Mouse (Mus musculus) CH12.LX (cell line): Measurements from ENCODE around the gene Macf1. TPM values are rescaled to one million over a fixed set of nuclear protein-coding genes. Genes with fewer than 3 reads are reported as not detected.

Experiments used
- DNase-seq: peaks from one replicate; pipeline ENCODE4 v3.0.0-alpha.2; 2013; ENCODE audit errors: extremely low read depth
- H3K27ac ChIP-seq: 2 replicates; pipeline ENCODE4 v1.5.1; 2012; ENCODE audit warnings: low read depth, mild to moderate bottlenecking, control low read depth, moderate library complexity; ENCODE audit not compliant: insufficient read depth
- H3K27me3 ChIP-seq: replicated peaks from 2 replicates; pipeline ENCODE3; 2012; ENCODE audit warnings: inconsistent platforms
- H3K36me3 ChIP-seq, 2 experiments: replicated peaks in 1 of 2; 2 replicates each; pipeline versions ENCODE3 to v1.6.1; 2012; ENCODE audit warnings: inconsistent platforms in 1 of 2, low read length in 1 of 2, mild to moderate bottlenecking in 1 of 2, mixed read lengths in 1 of 2, moderate library complexity in 1 of 2; ENCODE audit not compliant: control insufficient read depth in 1 of 2, insufficient read depth in 1 of 2
- H3K4me1 ChIP-seq, 2 experiments: 2 replicates each; pipeline ENCODE4 v1.6.1; 2012; ENCODE audit warnings: inconsistent platforms in 1 of 2, moderate library complexity in 1 of 2; ENCODE audit not compliant: insufficient read depth in 2 of 2, control insufficient read depth in 1 of 2
- H3K4me2 ChIP-seq: 2 replicates; pipeline ENCODE4 v1.6.1; 2012; ENCODE audit warnings: low read depth, mild to moderate bottlenecking, control low read depth; ENCODE audit not compliant: poor library complexity, insufficient read depth, severe bottlenecking
- H3K4me3 ChIP-seq, 3 experiments: fragments of 150-350 bp in 1 of 3; sonication (generic) in 1 of 3; replicated peaks in 1 of 3; 2 replicates each; pipeline versions ENCODE3 to v1.5.1; 2011 to 2012; ENCODE audit warnings: low read depth in 2 of 3, low read length in 2 of 3, mild to moderate bottlenecking in 2 of 3, moderate library complexity in 2 of 3, control low read depth in 1 of 3, improper control_type of control experiment in 1 of 3, inconsistent platforms in 1 of 3, mixed read lengths in 1 of 3; ENCODE audit not compliant: poor library complexity in 1 of 3
- H3K79me2 ChIP-seq: replicated peaks from 2 replicates; pipeline ENCODE4 v1.6.1; 2012; ENCODE audit warnings: mild to moderate bottlenecking, moderate library complexity; ENCODE audit not compliant: control insufficient read depth, poor library complexity, insufficient read depth, severe bottlenecking; ENCODE audit errors: extremely low read depth
- H3K9ac ChIP-seq: 2 replicates; pipeline ENCODE4 v1.6.1; 2012; ENCODE audit warnings: low read depth, mild to moderate bottlenecking, control low read depth, moderate library complexity; ENCODE audit not compliant: insufficient read depth
- H3K9me3 ChIP-seq: replicated peaks from 2 replicates; pipeline ENCODE3; 2012; ENCODE audit warnings: low read length, inconsistent platforms, mixed read lengths
- BHLHE40 ChIP-seq: IDR thresholded peaks from 2 replicates; pipeline ENCODE4 v1.6.1; 2011; ENCODE audit warnings: mild to moderate bottlenecking, low read depth, low read length, improper control_type of control experiment
- CHD1 ChIP-seq: IDR thresholded peaks from 2 replicates; pipeline ENCODE4 v1.6.1; 2012; ENCODE audit warnings: low read depth, low read length, improper control_type of control experiment, inconsistent platforms
- CTCF ChIP-seq, 2 experiments: IDR thresholded peaks in 1 of 2; conservative IDR thresholded peaks in 1 of 2; 2 replicates each; pipeline ENCODE4 v1.5.1; 2011 to 2012; ENCODE audit warnings: low read depth in 2 of 2, low read length in 2 of 2, improper control_type of control experiment in 1 of 2, inconsistent platforms in 1 of 2, mild to moderate bottlenecking in 1 of 2, moderate library complexity in 1 of 2
- E2F4 ChIP-seq: IDR thresholded peaks from 2 replicates; pipeline ENCODE4 v1.6.1; 2011; ENCODE audit warnings: low read depth, low read length, improper control_type of control experiment; ENCODE audit not compliant: insufficient replicate concordance
- ETS1 ChIP-seq: conservative IDR thresholded peaks from 2 replicates; pipeline ENCODE4 v1.6.1; 2012; ENCODE audit warnings: low read depth, mild to moderate bottlenecking, inconsistent platforms, low read length, improper control_type of control experiment, moderate library complexity
- JUN ChIP-seq: IDR thresholded peaks from 2 replicates; pipeline ENCODE4 v1.6.1; 2011; ENCODE audit warnings: low read depth, mild to moderate bottlenecking, low read length, improper control_type of control experiment, moderate library complexity; ENCODE audit not compliant: insufficient read depth
- MAFK ChIP-seq: IDR thresholded peaks from 2 replicates; pipeline ENCODE4 v1.6.1; 2011; ENCODE audit warnings: low read length, improper control_type of control experiment; ENCODE audit not compliant: insufficient replicate concordance
- MAX ChIP-seq: IDR thresholded peaks from 2 replicates; pipeline ENCODE4 v1.6.1; 2011; ENCODE audit warnings: low read length, improper control_type of control experiment
- MAZ ChIP-seq: IDR thresholded peaks from 2 replicates; pipeline ENCODE4 v1.6.1; 2012; ENCODE audit warnings: low read depth, mild to moderate bottlenecking, inconsistent platforms, low read length, improper control_type of control experiment, moderate library complexity
- MEF2A ChIP-seq: IDR thresholded peaks from 2 replicates; pipeline ENCODE4 v1.6.1; 2014; ENCODE audit warnings: low read depth, mild to moderate bottlenecking, inconsistent platforms, low read length, improper control_type of control experiment, borderline replicate concordance
- MYC ChIP-seq: IDR thresholded peaks from 2 replicates; pipeline ENCODE4 v1.6.1; 2011; ENCODE audit warnings: low read depth, mild to moderate bottlenecking, improper control_type of control experiment, low read length
- NELFE ChIP-seq: IDR thresholded peaks from 2 replicates; pipeline ENCODE4 v1.6.1; 2011; ENCODE audit warnings: low read depth, low read length, improper control_type of control experiment
- NRF1 ChIP-seq: IDR thresholded peaks from 2 replicates; pipeline ENCODE4 v1.6.1; 2014; ENCODE audit warnings: low read depth, mild to moderate bottlenecking, inconsistent platforms, low read length, improper control_type of control experiment, moderate library complexity
- PAX5 ChIP-seq: IDR thresholded peaks from 2 replicates; pipeline ENCODE4 v1.6.1; 2012; ENCODE audit warnings: low read length, inconsistent platforms, mixed read lengths
- POLR2A ChIP-seq: IDR thresholded peaks from 2 replicates; pipeline ENCODE4 v1.6.1; 2011; ENCODE audit warnings: low read depth, mild to moderate bottlenecking, improper control_type of control experiment, low read length
- RAD21 ChIP-seq: IDR thresholded peaks from 2 replicates; pipeline ENCODE4 v1.6.1; 2011; ENCODE audit warnings: low read depth, mild to moderate bottlenecking, low read length, improper control_type of control experiment, moderate library complexity
- RCOR1 ChIP-seq: conservative IDR thresholded peaks from 2 replicates; pipeline ENCODE4 v1.6.1; 2012; ENCODE audit warnings: low read depth, mild to moderate bottlenecking, inconsistent platforms, low read length, improper control_type of control experiment
- TCF12 ChIP-seq: IDR thresholded peaks from 2 replicates; pipeline ENCODE4 v1.6.1; 2014; ENCODE audit warnings: low read depth, mild to moderate bottlenecking, inconsistent platforms, low read length, improper control_type of control experiment
- UBTF ChIP-seq: IDR thresholded peaks from 2 replicates; pipeline ENCODE4 v1.6.1; 2012; ENCODE audit warnings: low read depth, mild to moderate bottlenecking, inconsistent platforms, low read length, improper control_type of control experiment, moderate library complexity
- USF2 ChIP-seq: conservative IDR thresholded peaks from 2 replicates; pipeline ENCODE4 v1.6.1; 2011; ENCODE audit warnings: low read depth, low read length, improper control_type of control experiment
- ZMIZ1 ChIP-seq: IDR thresholded peaks from 2 replicates; pipeline ENCODE4 v1.6.1; 2012; ENCODE audit warnings: low read depth, mild to moderate bottlenecking, inconsistent platforms, low read length, improper control_type of control experiment
- ZNF384 ChIP-seq: IDR thresholded peaks from 2 replicates; pipeline ENCODE4 v1.6.1; 2012; ENCODE audit warnings: low read depth, low read length, improper control_type of control experiment, inconsistent platforms
- dilution Hi-C: fragments of 300-500 bp; cut with MboI; formaldehyde crosslinking; loops from 2 replicates; pipeline ENCODE4 v1.14.3; 2020; ENCODE audit warnings: low sequenced_read_pairs; ENCODE audit not compliant: extremely low pct_unique_long_range_greater_than_20kb, extremely low pct_ligation_motif_present
- in situ Hi-C: fragments of 300-500 bp; cut with MboI; formaldehyde crosslinking; loops from 3 replicates; pipeline ENCODE4 v1.14.3; 2019; ENCODE audit warnings: low sequenced_read_pairs, low pct_ligation_motif_present, low pct_unique_long_range_greater_than_20kb, mixed read lengths
- polyA plus RNA-seq: library from polyadenylated mRNA; unstranded; fragments of >175 nt; gene quantifications from 2 replicates; pipeline ENCODE4 v1.2.1, GENCODE M21; 2012; ENCODE audit warnings: low read depth; ENCODE audit not compliant: insufficient read length
- total RNA-seq, 2 experiments: library from RNA; depleted of rRNA; stranded (reverse); fragments of 300-350 nt in 1 of 2; fragments of >200 nt in 1 of 2; gene quantifications; 2 replicates each; pipeline ENCODE4 v1.2.3; 2012 to 2014

Gene Macf1
- total and polyA plus RNA-seq, 3 experiments = 63.3 to 93.3 (median 77.8) TPM

- Histone ChIP-seq H3K9me3 (peaks cover 2% of the 10 kb centered on the region), H3K27ac (no peak overlapping the region), H3K79me2 (no peaks in the 10 kb centered on the region), H3K4me3 (no peak overlapping the region), H3K27me3 (no peaks in the 10 kb centered on the region), H3K4me2 (no peak overlapping the region), H3K9ac (no peak overlapping the region), H3K4me1 (peaks cover 0 to under 1% of the 10 kb centered on the region in 2 experiments; a peak in 1 of 4 replicates), H3K36me3 (no peaks in the 10 kb centered on the region)
- in situ Hi-C loops = no loop called here
- dilution Hi-C loops = no loop called here
- TF ChIP-seq USF2 (no peak), RAD21 (no peak), ZNF384 (no peak), RCOR1 (no peak), NRF1 (no peak), TCF12 (no peak), E2F4 (no peak), MAZ (no peak), POLR2A (no peak), MAX (no peak), ETS1 (no peak), CTCF (conservative IDR thresholded peaks at IDR 0.05 in 1 of 2, IDR thresholded peaks at IDR 0.05 in 1 of 2; ENCODE audit: low read depth in 2 of 2, low read length in 2 of 2) (no peak), NELFE (no peak), PAX5 (no peak), UBTF (no peak), ZMIZ1 (no peak), JUN (no peak), BHLHE40 (no peak), MAFK (no peak)
- no peak for DNase-seq
These were observed 78.9 kb downstream of the Macf1 start for GRCm38 (mm10) chr4:123605309-123605708.

DNA sequence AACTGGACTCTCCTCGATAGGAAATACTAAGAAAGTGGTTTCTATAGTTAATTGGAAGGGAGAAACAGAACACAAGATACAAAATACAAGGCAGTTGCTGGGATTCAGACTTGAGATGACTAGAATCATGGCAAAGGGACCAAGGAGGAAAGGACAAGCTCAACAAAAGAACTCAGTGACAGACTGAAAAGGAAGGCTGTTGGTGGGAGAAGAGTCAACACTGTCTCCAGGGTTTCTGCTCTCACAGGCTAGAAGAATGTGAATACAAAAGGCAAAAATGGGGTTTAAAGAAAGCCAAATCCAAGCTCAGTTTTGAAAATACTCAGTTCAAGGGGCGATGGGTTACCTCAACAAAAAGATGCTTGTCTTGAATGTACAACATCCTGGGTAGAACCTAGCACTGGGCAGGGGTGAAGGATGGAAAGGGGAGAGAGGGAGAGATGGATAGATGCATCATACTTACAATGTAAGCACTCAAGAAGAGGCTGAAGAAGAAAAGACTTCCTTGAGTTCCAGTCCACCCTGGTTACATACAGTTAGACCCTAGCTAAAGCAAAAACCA is 81.4 kb downstream of the Macf1 start:
- DNase-seq = no peak
- no peak for TF ChIP-seq MEF2A
- TF ChIP-seq CHD1 = no peak
- no peak for TF ChIP-seq ZMIZ1
- TF ChIP-seq MYC = no peak
- no peak for TF ChIP-seq TCF12
- TF ChIP-seq E2F4 = no peak
- TF ChIP-seq PAX5 = no peak
- Histone ChIP-seq H3K36me3 (no peaks in the 10 kb centered on the region), H3K4me3 (no peak overlapping the region), H3K79me2 (no peaks in the 10 kb centered on the region), H3K9ac (no peak overlapping the region), H3K27ac (no peak overlapping the region), H3K27me3 (no peaks in the 10 kb centered on the region), H3K9me3 (peaks cover 2% of the 10 kb centered on the region), H3K4me1 (no peaks in the 10 kb centered on the region), H3K4me2 (no peak overlapping the region)
- dilution Hi-C loops = no loop called here
- in situ Hi-C loops = no loop called here
